Mouse (Mus musculus) embryonic facial prominence, embryonic 10.5 days (tissue): ENCODE data around the gene 1700122O11Rik. TPM values are rescaled to one million over a fixed set of nuclear protein-coding genes. Genes with fewer than 3 reads are reported as not detected.

Experiments
- DNase-seq: peaks from one replicate; pipeline ENCODE4 v3.0.0-alpha.2; 2017; ENCODE audit warnings: low spot score
- H3K27ac ChIP-seq: fragments of 300-500 bp; sonication (generic); replicated peaks from 2 replicates; pipeline ENCODE4 v1.5.1; 2016; ENCODE audit warnings: mild to moderate bottlenecking
- H3K27me3 ChIP-seq: fragments of 300-500 bp; sonication (generic); replicated peaks from 2 replicates; pipeline ENCODE4 v1.6.1; 2016; ENCODE audit warnings: low read depth, mild to moderate bottlenecking; ENCODE audit not compliant: poor library complexity, severe bottlenecking
- H3K36me3 ChIP-seq: fragments of 300-500 bp; sonication (generic); replicated peaks from 2 replicates; pipeline ENCODE4 v1.6.1; 2016; ENCODE audit warnings: mild to moderate bottlenecking, moderate library complexity
- H3K4me1 ChIP-seq: fragments of 300-500 bp; sonication (generic); 2 replicates; pipeline ENCODE4 v1.6.1; 2016
- H3K4me3 ChIP-seq: fragments of 300-500 bp; sonication (generic); 2 replicates; pipeline ENCODE4 v1.5.1; 2016; ENCODE audit warnings: mild to moderate bottlenecking, moderate library complexity
- H3K9me3 ChIP-seq: fragments of 300-500 bp; sonication (generic); 2 replicates; pipeline ENCODE4 v1.6.1; 2016; ENCODE audit warnings: mild to moderate bottlenecking
- WGBS: fragments of 180-500 bp; shearing (Covaris S2); methylation state at CpG from one replicate; pipeline ENCODE4 v1.1.7; 2016; 5-methylcytosine and 5-hydroxymethylcytosine counted together
- polyA plus RNA-seq: library from polyadenylated mRNA; unstranded; fragments of >200 nt; fragmentation: Nextera tagmentation; extraction: Ambion mirVana; gene quantifications from 2 replicates; pipeline ENCODE4 v1.2.1, GENCODE M21; 2016

1700122O11Rik gene
- polyA plus RNA-seq, 1 experiment from 2014 or later = not detected

DNA sequence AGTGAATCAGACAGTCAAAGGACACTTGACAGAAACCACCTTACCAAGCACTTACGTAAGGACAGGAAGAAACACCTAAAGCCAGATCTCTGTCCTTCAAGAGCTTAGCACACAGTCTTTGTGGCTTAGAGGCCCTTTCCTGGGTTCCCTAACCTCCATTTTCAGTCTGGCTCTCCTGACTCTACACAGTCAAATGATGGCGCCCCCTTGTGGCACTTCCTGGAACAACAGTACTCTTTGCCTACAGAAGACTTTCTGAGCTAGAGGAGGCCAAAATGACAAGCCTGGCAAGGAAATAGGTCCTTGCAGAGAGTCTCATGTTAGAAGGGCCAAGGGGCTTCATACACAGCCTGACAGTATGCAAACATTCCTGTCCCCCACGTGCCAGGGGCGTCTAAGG, 7.5 kb upstream of the 1700122O11Rik start:
- Histone ChIP-seq H3K27me3 (peaks cover 24% of the 10 kb centered on the region), H3K36me3 (no peaks in the 10 kb centered on the region), H3K9me3 (0 out of 2 replicates have a peak, but pooled peaks cover 4% of the 10 kb centered on the region), H3K27ac (no peak overlapping the region; the same call in 1 of the 2 replicates), H3K4me3 (no peak overlapping the region), H3K4me1 (peaks cover 26% of the 10 kb centered on the region)
- WGBS = 35% methylated on average over 4 of the region's 4 CpGs
- peak; percentile 79 for DNase-seq

DNA sequence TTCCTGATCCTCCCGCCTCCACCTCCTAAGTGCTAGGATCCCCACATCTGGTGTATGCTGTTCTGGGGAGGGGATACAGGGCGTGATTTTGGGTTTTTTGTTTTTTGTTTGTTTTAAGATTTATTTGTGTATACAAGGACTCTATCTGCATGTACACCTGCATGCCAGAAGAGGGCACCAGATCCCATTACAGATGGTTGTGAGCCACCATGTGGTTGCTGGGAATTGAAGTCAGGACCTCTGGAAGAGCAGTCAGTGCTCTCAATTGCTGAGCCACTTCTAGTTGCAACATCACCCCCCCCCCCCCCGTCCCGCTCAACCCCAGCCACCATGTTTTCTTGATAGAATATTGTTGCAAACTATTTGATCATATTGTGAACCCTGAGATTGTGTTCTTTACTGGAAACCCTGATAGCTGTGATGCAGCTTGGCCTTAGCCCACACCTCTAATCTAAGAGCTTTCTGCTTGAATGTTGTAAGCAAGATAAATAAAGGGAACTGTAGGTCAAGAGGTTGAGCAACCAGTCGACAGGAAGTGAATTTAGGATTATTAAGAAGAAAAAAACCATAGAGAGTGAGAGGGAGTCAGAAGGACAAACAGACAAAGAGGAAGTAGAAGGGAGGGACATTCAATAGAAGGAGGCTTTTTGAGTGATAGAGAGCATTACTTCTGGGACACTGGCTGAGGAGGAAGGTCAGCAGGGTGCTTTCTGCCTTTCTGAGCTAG, 5.2 kb upstream of the 1700122O11Rik start:
- Histone ChIP-seq H3K27ac (no peak overlapping the region), H3K4me1 (peaks cover 32% of the 10 kb centered on the region), H3K36me3 (no peaks in the 10 kb centered on the region), H3K9me3 (0 out of 2 replicates have a peak, but pooled peaks cover 4% of the 10 kb centered on the region), H3K27me3 (peaks cover 20% of the 10 kb centered on the region), H3K4me3 (no peak overlapping the region)
- no peak for DNase-seq
- WGBS = 79% methylated on average over 5 of the region's 5 CpGs

- peak overlapping the region; percentile 49 for H3K4me3 ChIP-seq
- 3% methylated on average over 29 of the region's 29 CpGs for WGBS
- H3K27me3 ChIP-seq = peaks cover 21% of the 10 kb centered on the region
- no peaks in the 10 kb centered on the region for H3K36me3 ChIP-seq
- H3K27ac ChIP-seq = peak overlapping the region; percentile 86
- peaks cover 34% of the 10 kb centered on the region for H3K4me1 ChIP-seq
- peak; percentile 78 for DNase-seq
- H3K9me3 ChIP-seq = 0 out of 2 replicates have a peak, but pooled peaks cover 4% of the 10 kb centered on the region
These were observed 3.5 kb upstream of the 1700122O11Rik start for GRCm38 (mm10) chr17:48041351-48042287.

DNA sequence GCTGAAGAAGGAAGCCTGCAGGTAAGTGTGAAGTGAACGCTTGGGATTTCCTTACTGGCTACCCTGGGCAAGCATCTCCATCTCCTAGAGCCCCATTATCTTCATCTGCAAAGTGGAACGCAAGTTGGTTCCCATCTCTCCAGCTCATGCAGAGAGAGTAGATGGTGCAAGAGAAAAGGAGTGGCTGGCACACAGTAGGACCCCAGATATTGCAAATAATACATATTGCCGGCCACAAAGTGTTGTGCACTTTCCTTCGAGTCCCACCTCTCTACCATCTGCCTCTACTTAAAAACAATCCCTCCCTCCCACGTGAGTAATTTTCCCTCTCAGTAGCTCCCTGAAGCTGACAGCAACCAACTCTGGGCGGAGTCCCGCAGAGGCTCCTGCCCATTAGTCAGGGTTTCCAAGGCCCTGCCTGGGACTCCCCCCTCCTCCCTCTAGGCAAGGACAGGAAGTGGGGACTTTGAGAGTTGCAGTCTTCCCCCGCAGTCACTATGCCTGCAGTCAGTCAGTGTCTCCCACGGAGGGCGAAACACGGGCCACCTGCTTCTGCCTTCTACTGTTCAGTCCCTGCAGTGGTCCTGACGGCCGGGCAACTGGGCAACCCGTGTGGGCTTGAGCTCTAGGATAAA, 1.3 kb upstream of the 1700122O11Rik start:
- 10% methylated on average over 14 of the region's 14 CpGs for WGBS
- Histone ChIP-seq H3K4me3 (peak overlapping the region; percentile 45), H3K36me3 (no peaks in the 10 kb centered on the region), H3K27me3 (peaks cover 27% of the 10 kb centered on the region), H3K4me1 (peaks cover 36% of the 10 kb centered on the region), H3K27ac (peak overlapping the region; percentile 76), H3K9me3 (0 out of 2 replicates have a peak, but pooled peaks cover 4% of the 10 kb centered on the region)
- DNase-seq = peak; percentile 85

DNA sequence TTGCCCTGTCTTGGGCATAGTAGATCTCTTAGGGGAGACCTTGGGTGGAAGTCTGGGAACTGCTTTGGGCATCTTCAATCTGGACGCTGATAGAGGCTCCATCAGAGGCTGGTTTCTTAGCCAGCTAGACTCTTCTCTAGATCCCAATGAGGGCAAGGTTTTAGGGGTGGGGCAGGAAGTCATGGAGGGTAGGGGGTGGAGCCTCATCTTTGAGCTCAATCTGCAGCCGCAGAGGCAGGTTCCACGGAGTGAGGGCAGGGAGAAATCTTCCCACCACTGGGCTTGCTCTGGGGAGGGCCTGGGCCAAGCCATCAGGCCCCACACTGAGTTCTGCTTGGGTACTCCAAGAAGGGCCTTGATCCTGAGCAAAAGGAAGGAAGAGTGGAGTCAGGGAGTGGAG, 1.2 kb downstream of the 1700122O11Rik start:
- 69% methylated on average over 3 of the region's 3 CpGs for WGBS
- Histone ChIP-seq H3K27ac (peak overlapping the region; percentile 32; the same call in 1 of the 2 replicates), H3K4me3 (no peak overlapping the region), H3K9me3 (no peaks in the 10 kb centered on the region), H3K4me1 (peaks cover 46% of the 10 kb centered on the region), H3K36me3 (no peaks in the 10 kb centered on the region), H3K27me3 (peaks cover 27% of the 10 kb centered on the region)
- DNase-seq = no peak

DNA sequence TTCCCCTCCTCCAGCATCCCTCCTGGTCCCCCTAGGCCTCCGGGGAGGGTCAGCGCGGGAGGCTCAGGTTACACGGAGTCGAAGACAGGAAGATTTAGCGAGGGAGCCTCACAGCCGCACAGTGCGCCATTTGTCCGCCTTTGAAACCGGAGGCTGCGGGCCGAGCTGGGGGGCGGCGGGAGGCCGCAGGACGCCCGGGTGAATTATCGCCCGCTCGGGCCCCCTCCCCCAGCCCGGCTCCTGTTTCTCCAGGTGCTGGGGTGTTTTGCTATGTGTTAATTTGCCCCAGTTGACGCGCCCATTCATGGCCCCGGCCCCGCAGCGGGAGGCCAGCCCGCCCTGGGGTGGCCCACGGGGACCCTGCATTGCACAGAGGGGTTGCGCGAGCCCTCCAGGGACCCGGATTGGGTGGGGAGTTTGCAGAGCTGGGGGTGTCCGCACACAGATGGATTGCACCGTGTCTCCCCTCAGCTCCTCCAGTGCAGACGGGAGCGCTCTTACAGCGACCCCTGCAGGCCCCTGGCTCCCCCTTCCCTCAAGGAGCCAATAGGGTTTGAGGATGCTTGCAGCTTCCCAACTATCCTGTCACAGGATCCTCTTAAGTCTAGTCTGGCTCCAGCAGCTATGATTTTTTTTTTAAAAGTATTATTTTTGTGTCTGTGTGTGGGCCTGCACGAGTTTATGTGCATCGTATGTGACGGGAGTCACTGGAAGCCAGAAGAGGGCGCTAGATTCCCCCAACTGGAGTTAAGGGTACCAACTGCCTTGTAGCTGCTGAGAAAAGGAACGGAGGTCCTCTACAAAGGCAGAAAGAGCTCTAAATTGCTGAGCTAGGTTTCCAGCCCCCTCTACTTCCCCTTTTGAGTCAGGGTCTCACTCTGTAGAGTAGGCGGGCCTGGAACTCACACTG, 6.3 kb downstream of the 1700122O11Rik start:
- H3K4me3 ChIP-seq = peak overlapping the region; percentile 61
- peak overlapping the region; percentile 94 for H3K27ac ChIP-seq
- H3K27me3 ChIP-seq = peaks cover 37% of the 10 kb centered on the region; the same call in 1 of the 2 replicates
- 4% methylated on average over 42 of the region's 42 CpGs for WGBS
- peak; percentile 94 for DNase-seq
- no peaks in the 10 kb centered on the region for H3K36me3 ChIP-seq
- peaks cover 3% of the 10 kb centered on the region; the same call in 1 of the 2 replicates for H3K9me3 ChIP-seq
- H3K4me1 ChIP-seq = peaks cover 62% of the 10 kb centered on the region

DNA sequence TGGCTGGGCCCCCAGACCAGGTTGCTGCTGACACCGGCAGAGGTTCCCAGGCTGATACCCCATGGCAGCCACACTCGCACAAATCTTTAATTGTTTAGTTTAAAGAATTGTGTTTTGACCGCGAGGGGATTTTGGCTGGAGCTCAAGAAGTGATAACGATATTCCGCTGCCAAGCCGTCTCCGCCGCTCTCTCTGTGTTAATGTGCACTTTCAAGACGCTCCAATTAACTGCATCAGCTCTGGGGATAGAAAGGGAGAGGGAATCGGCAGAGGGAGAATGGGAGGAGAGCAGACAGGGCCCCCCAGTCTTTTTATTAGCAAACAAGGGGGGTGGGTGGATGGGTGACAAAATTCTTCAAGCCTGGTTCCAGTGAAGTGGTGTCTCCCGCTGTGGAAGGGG, 8.9 kb downstream of the 1700122O11Rik start:
- Histone ChIP-seq H3K4me3 (no peak overlapping the region), H3K9me3 (peaks cover 4% of the 10 kb centered on the region; the same call in 1 of the 2 replicates), H3K27ac (peak overlapping the region; percentile 94), H3K36me3 (no peaks in the 10 kb centered on the region), H3K27me3 (peaks cover 36% of the 10 kb centered on the region), H3K4me1 (peaks cover 78% of the 10 kb centered on the region)
- DNase-seq = no peak
- 43% methylated on average over 12 of the region's 12 CpGs for WGBS

- 79% methylated on average over 5 of the region's 5 CpGs for WGBS
- H3K9me3 ChIP-seq = peaks cover 4% of the 10 kb centered on the region; the same call in 1 of the 2 replicates
- H3K27me3 ChIP-seq = peaks cover 46% of the 10 kb centered on the region
- no peak for DNase-seq
- H3K27ac ChIP-seq = peak overlapping the region; percentile 52; the same call in 1 of the 2 replicates
- no peaks in the 10 kb centered on the region for H3K36me3 ChIP-seq
- H3K4me1 ChIP-seq = peaks cover 78% of the 10 kb centered on the region
- no peak overlapping the region for H3K4me3 ChIP-seq
These were observed 9.8 kb downstream of the 1700122O11Rik start for GRCm38 (mm10) chr17:48028250-48028649.

- Histone ChIP-seq H3K4me1 (peaks cover 84% of the 10 kb centered on the region), H3K27ac (peak overlapping the region; percentile 52), H3K9me3 (peaks cover 4% of the 10 kb centered on the region; the same call in 1 of the 2 replicates), H3K4me3 (no peak overlapping the region), H3K36me3 (no peaks in the 10 kb centered on the region), H3K27me3 (peaks cover 51% of the 10 kb centered on the region)
- DNase-seq = no peak
- 81% methylated on average over 6 of the region's 6 CpGs for WGBS
These were observed 10.4 kb downstream of the 1700122O11Rik start for GRCm38 (mm10) chr17:48027677-48028076.

- Histone ChIP-seq H3K27ac (peak overlapping the region; percentile 63; the same call in 1 of the 2 replicates), H3K9me3 (peaks cover 4% of the 10 kb centered on the region; the same call in 1 of the 2 replicates), H3K4me3 (no peak overlapping the region), H3K36me3 (no peaks in the 10 kb centered on the region), H3K4me1 (peaks cover 82% of the 10 kb centered on the region), H3K27me3 (peaks cover 57% of the 10 kb centered on the region)
- DNase-seq = no peak
- 93% methylated on average over 5 of the region's 5 CpGs for WGBS
These were observed 11.1 kb downstream of the 1700122O11Rik start for GRCm38 (mm10) chr17:48027019-48027418.

DNA sequence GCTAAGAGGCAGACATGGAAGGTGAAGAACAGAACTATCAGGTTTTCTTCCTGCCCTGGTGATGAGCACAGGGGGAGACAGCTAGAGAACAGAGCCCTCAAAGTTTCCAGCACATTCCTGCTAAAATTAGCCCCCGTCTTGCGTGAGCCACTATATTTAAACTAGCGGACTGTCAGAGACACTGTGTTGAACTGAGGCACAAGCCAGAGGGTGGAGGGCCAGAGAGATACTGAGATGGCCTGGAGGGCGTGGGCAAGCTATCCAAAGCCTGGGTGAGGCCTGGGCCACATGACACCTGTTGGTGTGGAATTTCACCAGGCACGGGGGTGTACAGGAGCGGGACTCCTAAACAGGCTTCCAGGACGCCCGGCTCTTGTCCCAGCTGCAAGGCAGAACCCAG, 14.0 kb downstream of the 1700122O11Rik start:
- WGBS = 72% methylated on average over 8 of the region's 8 CpGs
- peaks cover 62% of the 10 kb centered on the region for H3K4me1 ChIP-seq

More for the DNA sequence above, 14.0 kb downstream of the 1700122O11Rik start:
- Histone ChIP-seq H3K9me3 (peaks cover 4% of the 10 kb centered on the region; the same call in 1 of the 2 replicates), H3K27ac (peak overlapping the region; percentile 37), H3K4me3 (no peak overlapping the region), H3K36me3 (no peaks in the 10 kb centered on the region), H3K27me3 (peaks cover 52% of the 10 kb centered on the region)
- no peak for DNase-seq
